Mouse (Mus musculus) forebrain, postnatal 0 days (tissue): Measurements from ENCODE around the gene Dcbld1. TPM values are rescaled to one million over a fixed set of nuclear protein-coding genes. Genes with fewer than 3 reads are reported as not detected.
"Not testable (repeated sequence)": the region's sequence is repeated elsewhere in the genome, so short reads cannot be mapped to it uniquely, and the experiment has no call there.

ENCODE experiments used
- ATAC-seq: fragments of 200-750 bp; cut with Nextera tagmentation; 2 replicates; pipeline ENCODE4 v1.8.0; 2017; ENCODE audit warnings: mild to moderate bottlenecking, moderate library complexity
- DNase-seq: peaks from one replicate; pipeline ENCODE4 v3.0.0-alpha.2; 2015
- H3K27ac ChIP-seq: fragments of 300-500 bp; sonication (generic); 2 replicates; pipeline ENCODE4 v1.5.1; 2014; ENCODE audit warnings: low read depth, mild to moderate bottlenecking, antibody characterized with exemption, low read length, moderate library complexity, mixed read lengths
- H3K27me3 ChIP-seq: fragments of 300-500 bp; sonication (generic); 2 replicates; pipeline ENCODE4 v1.6.1; 2014; ENCODE audit warnings: mild to moderate bottlenecking, low read length, mixed read lengths; ENCODE audit not compliant: insufficient read depth
- H3K36me3 ChIP-seq: fragments of 300-500 bp; sonication (generic); 2 replicates; pipeline ENCODE4 v1.6.1; 2014; ENCODE audit warnings: mild to moderate bottlenecking, moderate library complexity; ENCODE audit not compliant: insufficient read depth
- H3K4me1 ChIP-seq: fragments of 300-500 bp; sonication (generic); 2 replicates; pipeline ENCODE4 v1.6.1; 2014; ENCODE audit warnings: antibody characterized with exemption; ENCODE audit not compliant: insufficient read depth
- H3K4me2 ChIP-seq: fragments of 300-500 bp; sonication (generic); 2 replicates; pipeline ENCODE4 v1.6.1; 2014; ENCODE audit warnings: low read depth, mild to moderate bottlenecking, moderate library complexity
- H3K4me3 ChIP-seq: fragments of 300-500 bp; sonication (generic); 2 replicates; pipeline ENCODE4 v1.5.1; 2014; ENCODE audit warnings: low read depth, low read length, mixed read lengths
- H3K9ac ChIP-seq: fragments of 300-500 bp; sonication (generic); 2 replicates; pipeline ENCODE4 v1.6.1; 2014; ENCODE audit warnings: mild to moderate bottlenecking
- H3K9me3 ChIP-seq: fragments of 300-500 bp; sonication (generic); 2 replicates; pipeline ENCODE4 v1.6.1; 2016; ENCODE audit warnings: low read length
- CTCF ChIP-seq: sonication (generic); IDR thresholded peaks from 2 replicates; pipeline ENCODE4 v1.5.1; 2016; ENCODE audit warnings: antibody characterized with exemption, control low read depth, low read depth
- WGBS: fragments of 180-500 bp; shearing (Covaris S2); extraction: QIAGEN DNeasy Blood & Tissue Kit; methylation state at CpG from one replicate; pipeline ENCODE4 v1.1.7; 2014; 5-methylcytosine and 5-hydroxymethylcytosine counted together
- polyA plus RNA-seq: library from polyadenylated mRNA; unstranded; fragments of >200 nt; fragmentation: Nextera tagmentation; extraction: Ambion mirVana; gene quantifications from 2 replicates; pipeline ENCODE4 v1.2.1, GENCODE M21; 2015
- total RNA-seq: library from RNA; depleted of rRNA; stranded (reverse); fragments of >200 nt; gene quantifications from 2 replicates; pipeline ENCODE4 v1.2.3, GENCODE M21; 2014

Dcbld1 gene
- total and polyA plus RNA-seq, 2 experiments from 2014 or later = 11.3 to 19.1 TPM

- Histone ChIP-seq H3K9me3 (no peaks in the 10 kb centered on the region), H3K4me1 (no peaks in the 10 kb centered on the region), H3K4me2 (no peak overlapping the region), H3K4me3 (no peak overlapping the region), H3K9ac (no peak overlapping the region), H3K27ac (no peak overlapping the region), H3K27me3 (no peaks in the 10 kb centered on the region), H3K36me3 (0 out of 2 replicates have a peak, but pooled peaks cover 11% of the 10 kb centered on the region)
- peak; percentile 16; the same call in 1 of the 2 replicates for ATAC-seq
- 90% methylated on average over 28 of the region's 28 CpGs for WGBS
- TF ChIP-seq CTCF = no peak
- no peak for DNase-seq
Measured at GRCm38 (mm10) chr10:52319506-52320286, 86.3 kb downstream of the Dcbld1 start.

GRCm38 (mm10) chr10:52321918-52322317 lies 88.5 kb downstream of the Dcbld1 start:
- no peak for DNase-seq
- Histone ChIP-seq H3K27me3 (no peaks in the 10 kb centered on the region), H3K27ac (no peak overlapping the region), H3K4me2 (no peak overlapping the region), H3K9me3 (no peaks in the 10 kb centered on the region), H3K4me1 (no peaks in the 10 kb centered on the region), H3K9ac (no peak overlapping the region), H3K36me3 (0 out of 2 replicates have a peak, but pooled peaks cover 11% of the 10 kb centered on the region), H3K4me3 (no peak overlapping the region)
- TF ChIP-seq CTCF = no peak
- WGBS = 91% methylated on average over 3 of the region's 3 CpGs
- 0 out of 2 replicates have a peak, but pooled peaks have one; percentile 32 for ATAC-seq

GRCm38 (mm10) chr10:52331007-52331406 lies 97.6 kb downstream of the Dcbld1 start:
- Histone ChIP-seq H3K4me1 (no peaks in the 10 kb centered on the region), H3K9me3 (no peaks in the 10 kb centered on the region), H3K27ac (no peak overlapping the region), H3K9ac (no peak overlapping the region), H3K36me3 (peaks cover 7% of the 10 kb centered on the region; the same call in 1 of the 2 replicates), H3K4me3 (no peak overlapping the region), H3K27me3 (no peaks in the 10 kb centered on the region), H3K4me2 (no peak overlapping the region)
- TF ChIP-seq CTCF = peak; percentile 76
- peak; percentile 78 for DNase-seq
- 0% methylated on average over 1 of the region's 1 CpGs for WGBS
- 0 out of 2 replicates have a peak, but pooled peaks have one; percentile 34 for ATAC-seq

- not testable (repeated sequence) for H3K27ac ChIP-seq, DNase-seq, ATAC-seq, H3K27me3 ChIP-seq, H3K9me3 ChIP-seq, H3K4me2 ChIP-seq, H3K9ac ChIP-seq, H3K4me1 ChIP-seq, H3K4me3 ChIP-seq
- peaks cover 46% of the 10 kb centered on the region for H3K36me3 ChIP-seq
- WGBS = 95% methylated on average over 4 of the region's 4 CpGs
Measured at GRCm38 (mm10) chr10:52343324-52343723, 109.9 kb downstream of the Dcbld1 start.

- Histone ChIP-seq H3K27ac (no peak overlapping the region), H3K4me2 (no peak overlapping the region), H3K27me3 (no peaks in the 10 kb centered on the region), H3K4me3 (no peak overlapping the region), H3K4me1 (no peaks in the 10 kb centered on the region), H3K36me3 (peaks cover 31% of the 10 kb centered on the region), H3K9me3 (no peaks in the 10 kb centered on the region), H3K9ac (no peak overlapping the region)
- 71% methylated on average over 9 of the region's 9 CpGs for WGBS
- DNase-seq (no peak), ATAC-seq (no peak)
- no peak for TF ChIP-seq CTCF
Measured at GRCm38 (mm10) chr10:52353184-52353583, 119.8 kb downstream of the Dcbld1 start.

- no peaks in the 10 kb centered on the region for H3K4me1 ChIP-seq
- H3K9me3 ChIP-seq = no peaks in the 10 kb centered on the region
- H3K4me2 ChIP-seq = no peak within 1 kb of the TSS
- ATAC-seq (no peak), DNase-seq (no peak)
- 85% methylated on average over 2 of the region's 2 CpGs for WGBS
- no peak within 1 kb of the TSS for H3K4me3 ChIP-seq
- H3K36me3 ChIP-seq = peaks cover 4% of the 10 kb centered on the region; the same call in 1 of the 2 replicates
- H3K9ac ChIP-seq = no peak within 1 kb of the TSS
- no peaks in the 10 kb centered on the region for H3K27me3 ChIP-seq
- TF ChIP-seq CTCF = no peak
- H3K27ac ChIP-seq = no peak within 1 kb of the TSS
Measured at GRCm38 (mm10) chr10:52358467-52358866, 125.0 kb downstream of the Dcbld1 start, which contains the start of gene Gm26741. Gene Gm26741, plus strand, starts transcription at chr10:52358767.

GRCm38 (mm10) chr10:52360241-52360735 lies 126.9 kb downstream of the Dcbld1 start:
- no peak overlapping the region for H3K4me2 ChIP-seq
- H3K9ac ChIP-seq = no peak overlapping the region
- no peaks in the 10 kb centered on the region; the same call in 1 of the 2 replicates for H3K36me3 ChIP-seq
- DNase-seq = no peak
- no peak overlapping the region for H3K27ac ChIP-seq
- H3K4me1 ChIP-seq = no peaks in the 10 kb centered on the region
- H3K27me3 ChIP-seq = no peaks in the 10 kb centered on the region
- 96% methylated on average over 4 of the region's 4 CpGs for WGBS
- no peaks in the 10 kb centered on the region for H3K9me3 ChIP-seq
- no peak for ATAC-seq
- no peak overlapping the region for H3K4me3 ChIP-seq
- TF ChIP-seq CTCF = no peak
